Mouse (Mus musculus) kidney, adult 9 months (tissue): Measurements from ENCODE around the gene Btbd35f3.
"Not testable (repeated sequence)": the region's sequence is repeated elsewhere in the genome, so short reads cannot be mapped to it uniquely, and the experiment has no call there.

Experiments
- DNase-seq: peaks from one replicate; pipeline ENCODE4 v3.0.0; 2022

Btbd35f3 gene

GRCm38 (mm10) chrX:4037374-4037773 lies at the start of gene Btbd35f3:
Gene Btbd35f3 (plus strand): TSS chrX:4037674.
- DNase-seq = not testable (repeated sequence)
